ENCODE assay signal across 36 mouse cellular contexts in genomic region chr6:135310305-135310704, GRCm38 (mm10). TPM values are rescaled to one million over a fixed set of nuclear protein-coding genes. Genes with fewer than 3 reads are reported as not detected.
"Had no signal": no experiment of that assay in that cellular context is flagged by ENCODE, and none has a peak within 500 bp of the region (broad histone marks: within the 10 kb centered on the region; RNA-seq: fewer than 3 reads in every experiment).

TSS of gene Pbp2 (minus strand) at chr6:135310405.

- H3K9ac ChIP-seq: heart, embryonic 12.5 days; hindbrain, embryonic 12.5 days; hindbrain, embryonic 14.5 days; intestine, embryonic 15.5 days; kidney, embryonic 15.5 days; limb, embryonic 13.5 days had no signal

- DNase-seq: gastrocnemius, adult 2 months; gastrocnemius, postnatal 10 days; gastrocnemius, postnatal 25 days; heart, adult 18-20 months; heart, postnatal 10 days; heart, postnatal 4 days; kidney, adult 11 months; kidney, adult 2 months; kidney, adult 9 months; kidney, postnatal 14 days; kidney, postnatal 36 days; layer of hippocampus, adult 9-11 months; layer of hippocampus, postnatal 36 days; left cerebral cortex, postnatal 4 days; liver had no signal

- H3K9me3 ChIP-seq: heart, embryonic 10.5 days; hindbrain, embryonic 10.5 days; hindbrain, embryonic 12.5 days; intestine, embryonic 15.5 days; kidney, embryonic 15.5 days; limb, embryonic 13.5 days had no signal

- H3K27me3 ChIP-seq: heart, embryonic 12.5 days; hindbrain, embryonic 12.5 days; intestine, embryonic 15.5 days; kidney, embryonic 15.5 days; limb, embryonic 13.5 days had no signal

- H3K4me2 ChIP-seq: heart, embryonic 12.5 days; hindbrain, embryonic 12.5 days; hindbrain, embryonic 14.5 days; intestine, embryonic 15.5 days; kidney, embryonic 15.5 days; limb, embryonic 13.5 days; liver, embryonic 11.5 days had no signal

- H3K27ac ChIP-seq: gastrocnemius, adult 2 months; heart, embryonic 10.5 days; hindbrain, embryonic 10.5 days; hindbrain, embryonic 12.5 days; hindbrain, embryonic 14.5 days; intestine, embryonic 15.5 days; kidney, embryonic 15.5 days; kidney, postnatal 0 days; limb, embryonic 13.5 days had no signal

- H3K4me1 ChIP-seq: intestine, embryonic 15.5 days had no signal

- H3K36me3 ChIP-seq: heart, embryonic 10.5 days; heart, embryonic 12.5 days; hindbrain, embryonic 10.5 days; hindbrain, embryonic 12.5 days; intestine, embryonic 15.5 days; kidney, embryonic 15.5 days; limb, embryonic 13.5 days had no signal

- ATAC-seq: hindbrain, embryonic 16.5 days; inflammation-experienced regulatory T-cells, adult 6 months; intestine, embryonic 15.5 days had no signal

- H3K4me3 ChIP-seq: gastrocnemius, adult 2 months; heart, embryonic 10.5 days; heart, embryonic 12.5 days; hindbrain, embryonic 10.5 days; hindbrain, embryonic 12.5 days; intestine, embryonic 15.5 days; kidney, embryonic 15.5 days; limb, embryonic 13.5 days had no signal

RNA-seq across cellular contexts. Expression of gene Pbp2, which starts in this region (rescaled TPM):
- total RNA-seq: gastrocnemius, postnatal 10 days; gastrocnemius, postnatal 25 days; granulocyte monocyte progenitor cell, adult 5-6 weeks; heart, adult 18-20 months; heart, adult 8-10 months; heart, postnatal 10 days; heart, postnatal 25 days; heart, postnatal 4 days; layer of hippocampus, adult 18-20 months; layer of hippocampus, postnatal 36 days; left cerebral cortex, adult 18-20 months; left cerebral cortex, postnatal 10 days; left cerebral cortex, postnatal 4 days had no signal
- polyA plus RNA-seq: heart, embryonic 12.5 days; heart, embryonic 14.5 days; heart, embryonic 16.5 days; hindbrain, embryonic 10.5 days; hindbrain, embryonic 16.5 days; inflammation-experienced regulatory T-cells, adult 6 months; kidney, adult 2 months; large intestine, adult 2 months; liver, embryonic 11.5 days had no signal
